Mouse (Mus musculus) testis, adult 10 weeks (tissue): ENCODE measurements around the gene Fam162b. TPM values are rescaled to one million over a fixed set of nuclear protein-coding genes. Genes with fewer than 3 reads are reported as not detected.

Source experiments
- polyA plus RNA-seq: library from polyadenylated mRNA; stranded (reverse); fragments of 350-450 nt; fragmentation: Illumina TruSeq; extraction: RNeasy Lipid Tissue Mini Kit (QIAGEN cat#74804); gene quantifications from one replicate; pipeline ENCODE4 v1.2.3, GENCODE M21; 2014; ENCODE audit warnings: low read depth, low replicate concordance

Gene Fam162b
- not detected for polyA plus RNA-seq

GRCm38 (mm10) chr10:51590139-51590574, at the start of gene Fam162b:
Fam162b (minus strand) TSS chr10:51590517.

GRCm38 (mm10) chr10:51631411-51632136, 41.3 kb upstream of the Fam162b start, which contains the start of gene Gprc6a:
Gprc6a (minus strand) TSS chr10:51631461.

Other genes starting within 250 kb of the Fam162b start
- gene Gm49339, start 109.9 kb downstream of the Fam162b start, polyA plus RNA-seq: not detected
- gene Lilr4b, start 109.9 kb downstream of the Fam162b start, polyA plus RNA-seq: 1.8 TPM
- 3.9 TPM for gene Lilrb4a, start 99.6 kb downstream of the Fam162b start, polyA plus RNA-seq
- gene Gprc6a, start 40.9 kb upstream of the Fam162b start, polyA plus RNA-seq: not detected
- gene Rfx6, start 87.2 kb upstream of the Fam162b start, polyA plus RNA-seq: 2.7 TPM